Mouse (Mus musculus): ENCODE data around the gene Slc6a18.
A peak's percentile ranks its signal among the peaks of the same experiment; 100 is the strongest.

Gene Slc6a18

GRCm38 (mm10) chr13:73685502-73685901 is 7.7 kb upstream of the Slc6a18 start:
- no peak for DNase-seq (ENCODE audit: low spot score)

DNA sequence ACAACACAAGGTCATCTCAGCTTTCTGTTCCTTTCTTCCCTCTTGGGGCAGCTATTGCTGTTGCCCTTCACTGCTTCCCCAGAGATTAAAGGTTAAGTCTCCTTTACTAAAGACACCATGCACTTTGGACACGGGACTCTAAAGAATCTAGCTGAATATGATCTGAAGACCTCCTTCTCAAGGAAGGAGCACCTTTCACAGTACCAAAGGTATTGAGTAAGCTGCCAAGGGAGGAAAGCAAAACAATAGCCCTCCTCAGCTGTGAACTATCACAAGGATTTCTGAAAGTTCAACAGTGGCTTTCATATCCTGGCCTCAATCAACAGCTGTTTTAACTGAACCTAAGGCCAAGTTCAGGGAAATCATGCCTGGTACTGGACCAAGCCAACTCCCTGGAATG is 6.6 kb upstream of the Slc6a18 start:
- no peak for DNase-seq (ENCODE audit: low spot score)

DNA sequence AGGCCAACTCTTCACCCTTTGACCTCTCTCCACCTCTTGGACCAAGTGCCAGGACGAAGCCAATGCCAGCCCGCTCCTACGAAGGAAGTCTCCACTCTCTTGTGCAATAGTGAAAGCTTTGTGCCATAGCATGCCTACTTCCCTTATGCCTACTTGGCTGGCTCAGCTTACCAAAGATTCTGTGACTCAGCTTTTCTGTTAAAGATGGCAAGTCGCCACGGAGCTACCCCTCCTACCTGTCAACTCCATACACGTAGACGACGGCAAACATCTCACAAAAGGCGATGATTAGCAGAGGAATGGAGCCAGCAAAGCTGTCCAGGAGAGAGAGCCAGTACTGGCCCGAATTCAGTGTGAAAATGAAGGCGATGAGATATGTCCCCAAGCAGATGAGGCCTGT is 5.9 kb upstream of the Slc6a18 start:
- DNase-seq (ENCODE audit: low spot score): no peak

DNA sequence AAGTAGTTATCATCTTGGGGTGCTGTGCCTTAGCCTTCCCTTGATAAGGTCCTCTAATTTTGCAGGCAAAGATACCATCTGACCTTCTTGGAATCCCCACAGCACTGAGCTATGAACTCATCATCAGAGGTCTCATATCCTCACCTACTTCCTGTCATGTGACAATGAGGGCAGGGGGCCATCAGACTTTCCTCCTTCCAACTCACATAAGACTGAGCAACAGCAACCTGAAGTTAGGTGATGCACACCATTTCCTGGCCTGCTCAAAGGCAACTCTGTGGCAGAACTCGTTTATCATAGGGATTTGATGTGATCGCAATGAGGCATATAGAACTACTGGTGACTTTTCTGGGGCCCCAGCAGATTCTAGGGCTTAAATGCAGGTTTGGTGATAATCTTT is 4.4 kb upstream of the Slc6a18 start:
- DNase-seq (ENCODE audit: low spot score): no peak

- no peak for DNase-seq (ENCODE audit: low spot score)
These were observed 2.6 kb upstream of the Slc6a18 start for GRCm38 (mm10) chr13:73680394-73680793.

GRCm38 (mm10) chr13:73679311-73679710 is 1.5 kb upstream of the Slc6a18 start:
- DNase-seq (ENCODE audit: low spot score): no peak

- no peak for DNase-seq (ENCODE audit: low spot score)
These were observed 2.7 kb downstream of the Slc6a18 start for GRCm38 (mm10) chr13:73675161-73675560.

- no peak for DNase-seq (ENCODE audit: low spot score)
These were observed 17.6 kb downstream of the Slc6a18 start for GRCm38 (mm10) chr13:73660163-73660695.

- no peak for DNase-seq (ENCODE audit: low spot score)
These were observed 18.9 kb downstream of the Slc6a18 start for GRCm38 (mm10) chr13:73658953-73659352.

- DNase-seq (ENCODE audit: low spot score): no peak
These were observed 22.8 kb downstream of the Slc6a18 start for GRCm38 (mm10) chr13:73654976-73655375.

- DNase-seq (ENCODE audit: low spot score): no peak
These were observed 24.6 kb downstream of the Slc6a18 start for GRCm38 (mm10) chr13:73653266-73653665.

GRCm38 (mm10) chr13:73646397-73647087 is 31.3 kb downstream of the Slc6a18 start:
- peak; percentile 62 for DNase-seq (ENCODE audit: low spot score)

GRCm38 (mm10) chr13:73641296-73641695 is 36.5 kb downstream of the Slc6a18 start:
- no peak for DNase-seq (ENCODE audit: low spot score)

DNA sequence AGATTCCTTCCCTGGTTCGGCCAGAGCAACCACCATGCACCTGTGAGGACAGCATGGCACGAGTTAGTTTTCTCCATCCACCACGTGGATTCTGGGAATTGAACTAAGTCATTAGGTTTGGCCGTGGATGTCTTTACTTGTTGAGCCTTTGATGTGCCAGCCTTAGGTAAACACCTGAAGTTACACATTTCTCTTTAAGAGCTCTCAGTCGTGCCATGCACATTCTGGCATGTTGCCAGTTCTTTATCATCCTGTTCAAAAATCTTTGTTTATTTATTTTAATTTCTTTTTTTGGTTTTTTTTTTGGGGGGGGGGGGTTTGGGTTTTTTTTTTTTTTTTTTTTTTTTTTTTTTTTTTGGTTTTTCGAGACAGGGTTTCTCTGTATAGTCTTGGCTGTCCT is 40.0 kb downstream of the Slc6a18 start:
- no peak for DNase-seq (ENCODE audit: low spot score)

GRCm38 (mm10) chr13:73631837-73632236 is 46.0 kb downstream of the Slc6a18 start:
- no peak for DNase-seq (ENCODE audit: low spot score)

GRCm38 (mm10) chr13:73628586-73629113 is 49.2 kb downstream of the Slc6a18 start:
- DNase-seq (ENCODE audit: low spot score): no peak

GRCm38 (mm10) chr13:73626745-73627549 is 50.9 kb downstream of the Slc6a18 start, which contains the start of gene Tert:
Tert (plus strand) TSS chr13:73626911.
- DNase-seq (ENCODE audit: low spot score): peak; percentile 72

DNA sequence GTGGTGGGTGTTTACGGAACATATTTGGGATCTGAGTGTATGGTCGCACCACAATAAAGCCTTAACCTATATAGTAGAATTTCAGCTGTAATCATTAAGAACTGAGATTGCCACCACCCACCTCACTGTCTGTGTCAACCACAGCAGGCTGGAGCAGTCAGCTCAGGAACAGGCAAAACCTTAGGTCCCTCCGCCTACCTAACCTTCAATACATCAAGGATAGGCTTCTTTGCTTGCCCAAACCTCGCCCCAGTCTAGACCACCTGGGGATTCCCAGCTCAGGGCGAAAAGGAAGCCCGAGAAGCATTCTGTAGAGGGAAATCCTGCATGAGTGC is 51.4 kb downstream of the Slc6a18 start:
- no peak for DNase-seq (ENCODE audit: low spot score)

DNA sequence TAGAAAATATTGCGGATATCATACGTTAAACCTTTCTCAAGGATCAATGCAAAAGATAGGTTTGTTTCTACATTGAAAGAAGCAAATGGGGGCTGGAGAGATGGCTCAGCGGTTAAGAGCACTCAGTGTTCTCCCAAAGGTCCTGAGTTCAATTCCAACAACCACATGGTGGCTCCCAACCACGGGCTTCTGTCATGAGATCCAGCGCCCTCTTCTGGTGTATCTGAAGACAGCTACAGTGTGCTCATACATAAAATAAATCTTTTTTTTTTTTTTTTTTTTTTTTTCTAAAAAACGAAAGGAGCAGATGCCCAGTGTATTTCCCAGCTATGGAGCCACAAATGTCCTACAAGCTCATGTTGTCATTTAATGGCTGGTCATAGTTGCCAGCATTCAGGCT is 57.2 kb downstream of the Slc6a18 start:
- no peak for DNase-seq (ENCODE audit: low spot score)

GRCm38 (mm10) chr13:73618406-73618805 is 59.4 kb downstream of the Slc6a18 start:
- no peak for DNase-seq (ENCODE audit: low spot score)

All from testis, postnatal 10 days (tissue).